Mouse (Mus musculus) cerebellum, adult 11-12 months (tissue): Measurements from ENCODE around the gene Arl3.
A peak's percentile ranks its signal among the peaks of the same experiment; 100 is the strongest.
"Not testable (repeated sequence)": the region's sequence is repeated elsewhere in the genome, so short reads cannot be mapped to it uniquely, and the experiment has no call there.

Source experiments
- DNase-seq: peaks from one replicate; pipeline ENCODE4 v3.0.0; 2022

Arl3 gene

DNA sequence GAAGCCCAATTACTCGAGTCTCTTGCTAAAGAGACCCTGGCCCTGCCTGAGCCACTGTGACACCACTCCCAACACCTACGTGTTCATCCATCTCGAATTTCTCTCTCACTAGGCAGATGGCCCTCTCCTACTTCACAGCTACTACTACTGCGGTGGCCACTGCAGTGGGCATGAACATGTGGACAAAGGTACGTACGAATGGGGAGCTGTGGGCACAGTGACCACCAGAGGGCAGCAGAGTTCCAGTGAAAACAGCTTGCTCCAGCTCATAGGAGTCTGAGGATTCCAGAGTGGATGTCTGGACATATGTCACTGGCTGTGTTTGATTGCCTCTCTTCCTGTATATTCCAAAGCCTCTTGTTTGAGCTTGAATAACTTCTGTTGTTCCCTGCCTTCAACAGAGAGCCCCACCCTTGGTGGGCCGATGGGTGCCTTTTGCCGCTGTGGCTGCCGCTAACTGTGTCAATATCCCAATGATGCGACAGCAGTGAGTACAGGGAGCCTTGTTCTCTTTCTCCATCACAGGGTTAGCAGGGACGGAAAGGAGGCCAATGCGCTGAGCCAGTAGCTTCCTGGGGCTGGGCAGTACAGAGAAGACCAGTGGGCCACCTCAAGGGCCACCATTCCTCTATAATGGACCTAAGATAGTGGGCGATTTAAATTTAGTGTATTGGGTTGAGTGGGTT lies 15.0 kb upstream of the Arl3 start:
- DNase-seq = peak; percentile 76

DNA sequence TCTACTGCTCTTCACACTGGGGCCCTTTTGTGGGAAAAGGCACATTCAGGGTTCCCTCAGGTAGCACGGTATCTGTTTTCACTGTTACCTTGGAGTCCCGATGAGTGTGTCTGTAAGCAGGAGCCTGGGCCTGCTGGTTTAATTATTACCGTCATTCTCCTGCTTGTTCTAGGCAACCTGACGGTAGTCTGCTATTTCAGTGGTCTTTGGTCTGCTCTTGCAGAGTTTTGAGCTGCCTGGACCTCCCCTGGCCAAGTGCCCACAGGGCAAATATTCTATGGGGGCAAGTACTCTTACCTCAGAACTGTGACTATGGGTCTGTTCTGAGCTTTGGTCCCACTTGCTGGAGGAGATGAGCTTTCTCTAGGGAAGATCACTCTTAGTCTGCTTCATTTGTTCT lies 2.2 kb upstream of the Arl3 start:
- no peak for DNase-seq

DNA sequence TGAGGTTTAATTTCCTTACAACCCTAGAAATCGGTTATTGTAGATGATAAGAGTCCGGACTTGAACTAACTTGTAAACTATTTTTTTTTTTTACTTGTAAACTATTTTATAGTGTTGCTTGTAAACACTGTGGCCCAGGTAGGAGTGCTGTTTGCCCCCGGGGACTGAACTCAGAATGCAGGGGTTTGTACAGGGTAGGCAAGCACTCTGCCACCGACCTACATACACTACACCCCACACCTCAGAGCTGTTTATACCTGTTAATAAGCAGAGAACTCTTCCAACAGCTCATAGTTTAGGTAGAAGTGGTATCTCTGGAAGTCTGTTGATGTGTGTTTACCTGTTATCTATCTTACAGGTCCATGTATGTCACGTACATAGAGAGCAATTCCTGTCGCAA lies 992 bp upstream of the Arl3 start:
- no peak for DNase-seq

DNA sequence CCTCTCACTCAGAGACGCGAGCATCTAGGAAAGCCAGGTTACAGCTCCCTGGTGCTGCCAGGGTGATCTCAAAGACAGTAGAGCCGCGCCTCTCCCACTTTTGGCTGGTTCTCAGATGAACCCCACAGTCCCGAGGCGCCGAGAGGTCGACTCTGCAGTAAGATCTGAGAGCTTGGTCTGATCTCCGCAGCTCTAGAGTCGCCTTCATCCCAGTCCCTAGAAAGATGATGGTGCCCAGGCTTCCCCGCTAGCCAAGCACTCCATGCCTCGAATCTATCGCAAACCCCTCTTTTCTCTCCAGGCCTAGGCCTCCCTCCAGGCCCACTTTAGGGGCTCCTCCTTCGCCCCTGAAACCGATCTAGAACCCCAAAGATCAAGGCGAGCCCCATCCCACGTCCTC lies 450 bp downstream of the Arl3 start:
- DNase-seq = no peak

DNA sequence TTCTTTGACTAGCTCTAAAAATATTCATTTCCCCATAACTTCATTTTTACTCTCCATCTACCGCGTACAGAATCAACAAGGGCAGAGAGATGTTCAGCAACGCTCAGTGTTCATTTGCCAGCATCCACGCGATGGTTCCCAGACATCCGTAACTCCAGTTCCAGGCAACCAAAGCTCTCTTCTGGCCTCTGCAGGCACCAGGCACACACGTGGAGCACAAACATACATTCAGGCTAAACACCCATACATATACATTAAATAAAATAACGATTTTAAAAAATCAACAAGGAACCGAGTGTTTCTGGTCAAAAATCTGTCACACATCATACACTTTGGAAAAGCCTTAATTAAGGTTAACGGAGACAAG lies 1.1 kb downstream of the Arl3 start:
- no peak for DNase-seq

DNA sequence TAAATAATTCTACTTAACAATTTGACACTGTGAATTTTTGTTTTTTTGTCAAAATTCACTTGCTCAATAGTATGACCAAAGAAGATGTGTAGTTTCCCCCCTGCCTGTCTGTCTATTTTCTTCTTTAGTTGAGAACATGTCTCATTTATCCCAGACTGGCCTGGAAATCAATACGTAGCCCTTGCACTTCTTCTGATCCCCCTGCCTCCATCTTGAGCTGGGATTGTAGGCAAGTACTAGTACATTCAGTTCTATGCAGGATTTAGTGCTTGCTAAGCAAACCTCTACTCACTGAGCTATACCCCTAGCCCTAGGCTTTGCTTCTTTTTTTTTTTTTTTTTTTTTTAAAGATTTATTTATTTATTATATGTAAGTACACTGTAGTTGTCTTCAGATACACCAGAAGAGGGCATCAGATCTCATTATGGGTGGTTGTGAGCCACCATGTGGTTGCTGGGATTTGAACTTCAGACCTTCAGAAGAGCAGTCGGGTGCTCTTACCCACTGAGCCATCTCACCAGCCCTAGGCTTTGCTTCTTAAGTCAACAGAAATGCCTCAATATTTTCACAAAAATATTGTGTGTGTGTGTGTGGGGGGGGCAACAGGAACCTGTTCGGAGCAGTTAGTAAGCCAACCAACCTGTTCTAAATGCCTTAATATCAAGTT lies 1.7 kb downstream of the Arl3 start:
- DNase-seq = not testable (repeated sequence)

DNA sequence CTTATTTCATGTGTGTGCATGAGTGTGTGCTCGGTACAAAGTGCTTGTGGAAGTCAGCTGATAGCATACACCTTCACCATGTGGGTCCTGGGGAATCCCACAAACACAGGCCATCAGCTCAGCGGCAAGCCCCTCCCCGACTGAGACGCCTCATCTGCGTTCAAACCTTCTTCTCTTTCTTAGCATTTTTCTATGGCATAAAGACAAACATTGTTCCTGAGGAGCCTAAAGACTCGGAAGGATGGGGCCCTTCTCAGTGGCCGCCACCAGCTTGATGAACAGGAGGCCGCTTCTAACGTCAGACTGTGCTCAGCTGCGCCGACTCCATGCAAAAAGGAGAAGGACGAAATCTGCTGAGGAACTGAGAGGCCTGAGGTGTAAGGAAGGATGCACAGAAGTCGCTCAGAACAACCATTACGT lies 8.9 kb downstream of the Arl3 start:
- DNase-seq = no peak

DNA sequence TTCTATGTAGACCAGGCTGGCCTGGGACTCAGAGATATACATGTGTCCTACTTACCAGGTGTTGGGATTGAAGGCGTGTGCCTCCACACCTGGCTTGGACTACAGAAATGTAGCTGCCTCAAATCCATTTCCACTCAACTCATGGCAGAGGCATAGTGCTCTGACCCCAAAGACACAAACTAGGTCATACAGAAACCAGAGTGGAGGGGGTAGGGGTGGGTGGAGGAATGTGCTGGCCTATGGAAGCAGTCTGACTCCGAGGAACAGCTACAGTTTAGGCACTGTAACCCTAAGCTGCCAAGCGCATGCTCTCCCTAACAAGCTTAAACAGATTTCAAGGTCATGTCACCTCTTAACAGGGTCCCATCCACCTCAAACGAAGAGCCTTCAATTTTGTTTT lies 9.4 kb downstream of the Arl3 start:
- no peak for DNase-seq

DNA sequence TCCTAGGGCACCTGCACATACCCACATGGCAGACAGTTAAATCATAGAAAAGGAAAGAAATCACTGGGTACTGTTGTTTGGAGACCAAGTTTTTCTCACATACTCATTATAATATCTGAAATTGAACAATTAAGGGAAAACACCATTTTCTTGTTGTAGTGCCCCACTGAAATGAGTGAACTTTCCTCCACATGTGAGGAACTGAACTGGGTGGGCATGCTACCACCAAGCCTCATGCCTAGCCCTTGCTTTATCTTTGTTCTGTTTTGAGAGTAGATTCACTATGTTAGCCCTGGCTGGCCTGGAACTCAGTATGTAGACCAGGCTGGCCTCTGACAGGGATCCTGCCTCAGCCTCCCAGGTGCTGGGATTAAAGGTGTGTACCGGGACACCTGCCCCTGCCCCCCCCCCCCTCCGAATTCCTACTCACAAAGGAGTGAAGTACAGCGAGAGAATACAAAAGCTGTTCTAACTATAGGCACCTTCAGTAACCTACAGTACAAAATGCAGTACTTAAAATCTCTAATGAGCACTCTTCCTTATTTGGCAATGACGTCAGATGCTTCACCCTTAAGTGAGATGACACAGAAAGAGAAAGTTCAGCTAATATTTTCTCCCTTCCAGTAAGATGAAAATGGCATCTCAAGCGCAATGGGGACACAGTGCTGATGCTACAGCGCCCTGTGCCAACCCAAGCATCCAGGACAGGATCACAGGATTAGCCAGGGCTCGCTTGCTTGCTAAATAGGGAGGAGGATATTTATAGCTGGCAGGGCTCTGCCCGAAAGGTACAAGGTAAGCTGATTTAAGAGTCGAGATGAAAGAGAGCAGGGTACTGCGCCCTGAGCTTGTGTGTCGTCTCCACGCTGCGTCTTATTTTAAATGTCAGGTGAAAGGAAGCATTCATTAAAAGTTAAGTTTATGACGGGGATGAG lies 10.2 kb downstream of the Arl3 start:
- peak; percentile 80 for DNase-seq

DNA sequence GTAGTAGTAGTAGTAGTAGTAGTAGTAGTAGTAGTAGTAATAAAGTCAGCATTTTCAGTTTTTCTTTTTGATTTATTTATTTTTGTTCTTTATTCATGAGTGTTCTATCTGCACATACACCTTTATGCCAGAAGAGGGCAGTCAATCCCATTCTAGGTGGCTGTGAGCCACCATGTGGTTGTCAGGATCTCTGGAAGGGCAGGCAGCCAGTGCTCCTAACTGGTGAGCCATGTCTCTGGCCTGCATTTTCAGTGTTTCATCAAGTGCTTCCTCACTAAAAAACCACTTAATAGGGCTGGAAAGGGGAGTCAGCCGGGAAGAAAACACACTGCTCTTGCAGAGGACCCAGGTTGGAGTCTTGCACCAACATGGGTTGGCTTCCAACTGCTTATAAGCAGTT lies 10.9 kb downstream of the Arl3 start:
- peak; percentile 73 for DNase-seq

DNA sequence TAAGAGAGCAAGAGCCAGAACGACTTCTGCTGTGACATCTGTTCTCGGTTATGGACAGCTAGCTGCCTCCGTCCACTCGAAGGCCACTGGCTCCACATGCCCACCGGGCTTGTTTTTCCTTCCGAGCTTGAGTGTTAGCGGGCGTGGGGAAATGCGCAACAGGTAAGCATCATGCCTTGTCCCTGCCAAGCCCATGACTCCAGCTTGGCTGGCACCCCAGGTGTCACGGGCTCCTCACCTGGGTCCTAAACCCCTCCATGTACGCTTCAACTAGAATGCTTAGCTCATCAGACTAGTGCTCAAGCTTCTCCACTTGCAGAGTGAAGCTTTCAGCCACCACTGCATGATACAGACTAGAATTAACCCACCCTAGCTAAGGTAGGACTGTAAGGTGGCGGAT lies 14.4 kb downstream of the Arl3 start:
- DNase-seq = peak; percentile 68

DNA sequence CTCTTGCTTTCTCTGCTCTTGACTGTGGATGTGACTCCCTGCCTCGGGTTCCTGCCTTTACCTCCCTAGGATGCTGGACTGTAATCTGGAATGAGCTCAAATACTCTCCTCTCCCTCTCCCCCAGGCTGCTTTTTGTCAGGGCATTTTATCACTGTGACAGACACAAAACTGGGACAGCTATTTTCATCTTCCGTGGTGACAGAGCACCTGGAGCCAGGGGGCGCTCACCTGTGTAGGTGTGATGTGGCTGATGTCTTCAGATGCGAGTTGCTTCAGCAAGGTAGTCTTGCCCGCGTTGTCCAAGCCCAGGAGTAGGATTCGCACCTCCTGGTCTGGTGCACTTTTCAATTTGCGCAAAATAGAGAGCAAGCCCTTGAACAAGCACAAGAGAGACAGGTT lies 15.0 kb downstream of the Arl3 start:
- DNase-seq = no peak

DNA sequence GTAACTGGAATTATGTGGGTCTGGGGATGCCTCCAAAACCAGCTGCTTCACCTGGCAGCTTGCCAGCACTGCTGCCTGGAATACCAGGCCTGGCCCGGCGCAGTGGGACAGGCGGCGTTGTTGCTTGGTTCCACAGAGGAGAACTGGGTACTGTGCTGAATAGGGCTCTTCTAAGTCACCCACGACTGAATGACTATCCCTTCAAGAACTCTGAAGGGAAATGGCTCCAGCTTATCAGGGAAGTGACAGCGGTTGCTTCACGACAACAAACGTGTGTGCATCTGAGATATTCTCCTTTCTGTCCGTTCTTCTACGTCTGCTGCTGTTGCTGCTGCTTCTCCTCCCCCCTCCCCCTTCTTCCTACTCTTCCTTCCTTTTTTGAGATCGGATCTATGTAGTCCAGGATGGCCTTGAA lies 19.4 kb downstream of the Arl3 start:
- no peak for DNase-seq

DNA sequence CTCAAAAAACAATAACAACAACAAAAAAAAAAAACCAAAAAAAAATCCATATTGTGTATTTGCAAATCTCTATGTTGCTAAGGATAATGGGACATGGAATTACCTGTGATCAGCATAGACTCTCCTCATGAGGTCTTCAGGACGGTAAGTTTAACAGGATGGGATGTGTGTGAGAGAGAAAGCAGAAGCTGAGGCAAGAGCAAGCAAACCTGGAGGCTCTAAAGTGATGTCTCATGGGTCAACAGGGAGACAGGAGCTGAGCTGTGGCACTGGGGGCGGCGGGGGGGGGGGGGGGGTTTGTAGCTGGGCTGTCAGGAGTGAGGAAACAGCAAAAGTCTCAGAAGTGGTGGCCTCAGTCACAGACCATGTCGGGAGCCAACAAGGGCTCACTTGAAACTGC lies 20.5 kb downstream of the Arl3 start:
- no peak for DNase-seq

DNA sequence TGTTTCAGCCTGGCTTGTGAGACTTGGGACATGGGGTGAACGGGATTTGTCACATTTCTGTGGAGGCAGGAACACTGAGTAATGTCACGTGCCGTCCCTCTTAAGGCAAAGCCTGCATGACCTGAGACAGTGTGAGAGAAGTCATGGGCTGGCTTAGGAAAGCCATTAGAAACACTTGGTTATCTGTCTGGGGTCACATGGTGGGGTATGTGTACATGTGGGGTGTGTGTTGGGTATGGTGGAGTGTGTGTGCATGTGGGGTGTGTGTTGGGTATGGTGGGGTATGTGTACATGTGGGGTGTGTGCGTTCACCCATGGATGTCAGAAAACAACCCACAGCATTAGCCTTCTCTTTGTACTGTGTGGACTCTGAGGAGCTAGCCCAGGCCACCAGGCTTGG lies 22.6 kb downstream of the Arl3 start:
- DNase-seq = no peak

DNA sequence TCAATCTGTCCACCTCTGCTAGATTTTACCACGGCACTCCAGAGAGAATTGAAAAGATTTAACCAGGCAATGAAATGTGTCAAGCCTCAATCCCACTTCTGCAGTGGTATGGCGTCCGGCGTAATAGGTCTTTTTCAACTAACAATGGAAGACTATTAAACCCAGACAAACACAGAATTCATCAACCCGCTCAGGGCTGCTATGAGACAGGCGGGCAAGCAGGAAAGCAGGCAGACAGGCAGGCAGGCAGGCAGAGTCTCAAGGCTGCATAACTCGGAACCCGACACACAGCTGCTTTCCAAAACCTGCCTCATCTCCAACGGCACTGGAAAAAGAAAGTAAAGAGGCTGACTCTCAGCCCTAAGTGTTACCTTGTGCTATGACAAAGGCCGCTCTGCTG lies 24.9 kb downstream of the Arl3 start:
- no peak for DNase-seq

DNA sequence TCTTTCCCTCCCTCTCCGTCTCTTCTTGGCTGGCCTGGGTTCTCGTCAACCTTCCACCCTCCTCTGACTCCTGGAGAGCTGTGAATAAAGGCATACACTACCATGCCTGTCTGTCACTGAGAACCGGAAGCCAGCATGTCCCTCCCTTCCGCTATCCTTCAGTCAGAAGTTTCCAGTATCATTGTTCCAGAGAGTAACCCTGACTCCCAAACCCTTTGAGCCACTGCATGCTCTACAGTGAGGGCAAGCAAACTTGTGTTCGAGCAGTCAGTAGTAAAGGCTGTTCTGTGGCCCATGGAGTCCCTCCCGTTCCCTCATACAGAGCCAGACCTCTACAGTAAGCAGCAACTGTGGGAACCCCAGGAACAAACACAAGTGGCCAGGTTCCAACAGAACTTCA lies 25.4 kb downstream of the Arl3 start:
- no peak for DNase-seq

DNA sequence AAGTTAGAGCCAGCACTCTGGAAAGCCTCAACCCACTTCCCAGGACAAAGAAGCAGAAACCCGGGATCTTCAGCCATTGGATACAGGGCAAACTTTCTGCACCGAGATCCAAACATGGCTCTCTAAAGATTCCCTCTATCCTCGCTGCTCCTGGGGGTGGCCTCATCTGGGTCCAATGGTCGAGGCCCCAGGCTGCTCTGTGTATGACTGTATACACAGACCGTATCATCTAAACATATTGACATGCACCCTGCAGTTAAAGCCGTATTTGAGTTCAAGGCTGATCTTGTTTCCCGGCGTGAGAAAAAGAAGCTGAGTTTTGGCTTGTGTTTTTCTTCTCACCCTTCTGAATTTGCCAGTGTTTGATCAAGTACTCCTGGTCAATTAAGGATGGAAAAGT lies 30.2 kb downstream of the Arl3 start:
- no peak for DNase-seq

DNA sequence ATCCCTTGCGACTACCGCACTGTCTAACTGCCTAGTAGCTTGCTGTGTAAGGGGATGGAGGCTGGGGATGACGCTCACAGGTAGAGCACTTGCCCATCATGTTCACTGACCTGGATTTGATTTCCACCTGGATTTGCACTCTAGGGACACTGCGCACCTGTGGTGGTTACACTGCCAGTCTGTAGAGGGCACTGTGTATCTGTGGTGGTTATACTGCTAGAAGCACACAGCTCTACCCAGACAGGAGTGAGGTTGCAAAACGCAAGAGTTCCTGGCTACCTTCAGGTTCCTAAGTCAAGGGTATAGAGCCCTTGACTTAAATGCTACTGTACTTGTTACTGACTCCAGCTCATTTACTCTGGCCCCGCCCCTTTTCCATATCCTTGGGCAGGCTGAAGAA lies 34.8 kb downstream of the Arl3 start:
- DNase-seq = no peak

DNA sequence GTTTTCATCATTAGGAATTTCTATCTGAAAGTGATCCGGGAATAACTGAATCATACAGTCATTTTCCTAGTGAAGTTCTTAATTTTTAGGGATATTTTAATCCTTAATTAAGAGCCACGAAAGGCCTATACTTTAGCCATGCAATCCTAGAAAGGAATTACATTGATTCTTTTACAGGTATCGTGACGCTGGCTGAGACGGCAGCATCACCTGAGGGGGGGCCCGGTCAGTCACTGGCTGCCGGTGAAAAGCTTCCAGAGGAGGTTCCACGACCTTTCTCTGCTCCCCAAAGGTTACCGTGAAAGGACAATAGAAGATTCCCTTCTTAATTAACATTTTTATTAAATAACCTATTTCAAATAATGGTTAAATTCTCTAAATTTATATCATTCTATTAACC lies 35.6 kb downstream of the Arl3 start:
- DNase-seq = no peak

DNA sequence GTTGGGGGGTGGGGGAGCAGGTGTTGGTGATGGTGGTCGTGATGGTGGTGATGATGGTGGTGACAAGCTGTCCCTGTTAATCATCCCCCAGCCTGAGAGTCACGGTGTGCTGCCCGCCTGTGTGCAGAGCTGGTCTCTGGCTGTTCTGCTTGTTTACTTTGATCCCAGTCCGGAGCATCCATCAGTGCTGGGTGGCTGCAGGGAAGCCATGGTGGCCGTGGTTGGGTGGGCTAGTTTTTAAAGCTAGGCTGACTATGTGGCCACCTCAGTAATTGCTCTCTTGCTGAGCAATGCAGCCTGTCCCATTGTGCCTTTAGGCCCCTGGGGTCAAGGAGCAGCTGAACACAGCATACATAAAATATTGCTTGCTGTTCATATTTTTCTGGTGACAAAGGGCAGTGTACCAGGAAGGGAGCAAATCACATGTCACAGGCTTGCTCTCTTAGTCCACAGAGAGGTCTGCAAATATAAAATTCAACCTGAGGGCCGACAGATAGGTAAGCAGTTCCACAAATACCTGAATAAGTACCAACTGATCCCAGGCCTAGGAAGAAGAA lies 38.4 kb downstream of the Arl3 start:
- DNase-seq = no peak

DNA sequence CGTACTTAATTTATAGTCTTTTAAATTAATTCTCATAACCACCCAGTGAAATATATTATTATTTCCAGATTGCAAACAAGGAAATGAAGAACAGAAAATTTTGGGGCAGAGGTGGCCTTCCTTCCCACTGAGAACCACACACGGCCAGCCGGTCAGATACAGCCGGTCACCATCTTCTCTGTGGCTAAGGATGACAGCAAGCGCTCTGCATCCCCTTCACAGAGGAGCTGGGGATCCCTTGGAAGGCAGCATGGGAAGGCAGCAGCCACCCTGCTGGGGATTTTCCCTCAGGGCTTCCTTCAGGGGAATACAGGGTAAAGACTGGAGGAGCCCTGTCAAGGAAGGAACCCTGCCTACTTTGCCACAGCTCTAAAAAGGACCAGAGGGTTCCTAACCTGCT lies 39.5 kb downstream of the Arl3 start:
- no peak for DNase-seq

DNA sequence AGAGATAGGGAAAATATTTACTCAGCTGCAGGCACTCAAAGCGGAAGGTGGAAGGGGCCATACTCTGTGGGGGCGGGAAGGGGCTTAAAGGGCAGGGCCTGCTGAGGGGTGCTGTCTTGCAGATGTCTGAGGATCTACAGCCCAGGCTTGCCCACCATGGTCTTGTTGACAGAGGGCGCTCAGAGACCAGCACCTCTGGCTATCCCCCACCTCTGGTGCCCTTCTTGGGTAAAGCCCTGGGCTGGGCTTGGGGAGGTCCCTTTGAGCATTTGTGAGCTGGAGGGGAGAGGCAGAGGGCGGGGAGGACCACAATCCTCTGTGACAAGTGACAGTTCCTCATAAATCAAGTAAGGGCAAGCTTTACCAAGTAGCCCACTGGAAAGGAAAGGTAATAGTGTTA lies 39.9 kb downstream of the Arl3 start:
- DNase-seq = no peak
